Mouse (Mus musculus): ENCODE measurements at regions not wholly inside any gene's neighbourhood (a gene's known extent, or its start where the extent isn't known, plus 50 kb on each side); places are given as distances from the start of the nearest gene placed in this dataset.

GRCm38 (mm10) chr19:14873986-14874385, 276.1 kb upstream of the Tle4 start:
- 0 out of 2 replicates have a peak, but pooled peaks cover 4% of the 10 kb centered on the region for H3K4me1 ChIP-seq (ENCODE audit: control insufficient read depth, insufficient read depth, low read length)
- no peak for ATAC-seq (ENCODE audit: low FRiP score, low TSS enrichment)
- H3K9me3 ChIP-seq (ENCODE audit: control insufficient read depth, low read length), result no peaks in the 10 kb centered on the region
- no peak overlapping the region for H3K4me2 ChIP-seq (replicated peaks; ENCODE audit: low read depth, low read length)
- H3K4me3 ChIP-seq (ENCODE audit: low read length), result no peak overlapping the region
- H3K27ac ChIP-seq (ENCODE audit: low read depth, low read length), result no peak overlapping the region
- H3K9ac ChIP-seq (ENCODE audit: low read depth, low read length), result no peak overlapping the region
- no peaks in the 10 kb centered on the region for H3K27me3 ChIP-seq (ENCODE audit: control insufficient read depth, insufficient read depth, low read length)
- 92% methylated on average over 1 of the region's 1 CpGs for WGBS
- H3K36me3 ChIP-seq (ENCODE audit: control insufficient read depth, insufficient read depth, low read length), result no peaks in the 10 kb centered on the region

GRCm38 (mm10) chr19:14871178-14871867, 273.5 kb upstream of the Tle4 start:
- H3K4me3 ChIP-seq (ENCODE audit: low read length), result no peak overlapping the region
- H3K36me3 ChIP-seq (ENCODE audit: control insufficient read depth, insufficient read depth, low read length), result no peaks in the 10 kb centered on the region
- H3K27me3 ChIP-seq (ENCODE audit: control insufficient read depth, insufficient read depth, low read length), result no peaks in the 10 kb centered on the region
- no peak overlapping the region for H3K9ac ChIP-seq (ENCODE audit: low read depth, low read length)
- H3K9me3 ChIP-seq (ENCODE audit: control insufficient read depth, low read length), result no peaks in the 10 kb centered on the region
- 7% methylated on average over 7 of the region's 7 CpGs for WGBS
- H3K4me2 ChIP-seq (replicated peaks; ENCODE audit: low read depth, low read length), result no peak overlapping the region
- 0 out of 2 replicates have a peak, but pooled peaks have one; percentile 55 for ATAC-seq (ENCODE audit: low FRiP score, low TSS enrichment)
- H3K27ac ChIP-seq (ENCODE audit: low read depth, low read length), result no peak overlapping the region
- H3K4me1 ChIP-seq (ENCODE audit: control insufficient read depth, insufficient read depth, low read length), result 0 out of 2 replicates have a peak, but pooled peaks cover 4% of the 10 kb centered on the region

GRCm38 (mm10) chr19:14862654-14863468, 265.0 kb upstream of the Tle4 start:
- Histone ChIP-seq H3K4me3 (ENCODE audit: low read length) (no peak overlapping the region), H3K9me3 (ENCODE audit: control insufficient read depth, low read length) (no peaks in the 10 kb centered on the region), H3K4me2 (replicated peaks; ENCODE audit: low read depth, low read length) (no peak overlapping the region), H3K4me1 (ENCODE audit: control insufficient read depth, insufficient read depth, low read length) (no peaks in the 10 kb centered on the region), H3K27ac (ENCODE audit: low read depth, low read length) (no peak overlapping the region), H3K36me3 (ENCODE audit: control insufficient read depth, insufficient read depth, low read length) (no peaks in the 10 kb centered on the region), H3K9ac (ENCODE audit: low read depth, low read length) (no peak overlapping the region), H3K27me3 (ENCODE audit: control insufficient read depth, insufficient read depth, low read length) (0 out of 2 replicates have a peak, but pooled peaks cover 3% of the 10 kb centered on the region)
- ATAC-seq (ENCODE audit: low FRiP score, low TSS enrichment), result no peak
- WGBS, result 40% methylated on average over 13 of the region's 13 CpGs

- Histone ChIP-seq H3K27ac (ENCODE audit: low read depth, low read length) (no peak overlapping the region), H3K27me3 (ENCODE audit: control insufficient read depth, insufficient read depth, low read length) (no peaks in the 10 kb centered on the region), H3K9ac (ENCODE audit: low read depth, low read length) (no peak overlapping the region), H3K4me2 (replicated peaks; ENCODE audit: low read depth, low read length) (no peak overlapping the region), H3K9me3 (ENCODE audit: control insufficient read depth, low read length) (no peaks in the 10 kb centered on the region), H3K4me1 (ENCODE audit: control insufficient read depth, insufficient read depth, low read length) (no peaks in the 10 kb centered on the region), H3K36me3 (ENCODE audit: control insufficient read depth, insufficient read depth, low read length) (no peaks in the 10 kb centered on the region), H3K4me3 (ENCODE audit: low read length) (no peak overlapping the region)
- WGBS, result 49% methylated on average over 2 of the region's 2 CpGs
- no peak for ATAC-seq (ENCODE audit: low FRiP score, low TSS enrichment)
Measured at GRCm38 (mm10) chr19:14855036-14855435, 257.2 kb upstream of the Tle4 start.

GRCm38 (mm10) chr19:14853416-14853815, 255.6 kb upstream of the Tle4 start:
- 52% methylated on average over 4 of the region's 4 CpGs for WGBS
- H3K9ac ChIP-seq (ENCODE audit: low read depth, low read length), result no peak overlapping the region
- no peaks in the 10 kb centered on the region for H3K27me3 ChIP-seq (ENCODE audit: control insufficient read depth, insufficient read depth, low read length)
- no peaks in the 10 kb centered on the region for H3K4me1 ChIP-seq (ENCODE audit: control insufficient read depth, insufficient read depth, low read length)
- no peak for ATAC-seq (ENCODE audit: low FRiP score, low TSS enrichment)
- H3K4me3 ChIP-seq (ENCODE audit: low read length), result no peak overlapping the region
- no peaks in the 10 kb centered on the region for H3K9me3 ChIP-seq (ENCODE audit: control insufficient read depth, low read length)
- H3K4me2 ChIP-seq (replicated peaks; ENCODE audit: low read depth, low read length), result no peak overlapping the region
- no peaks in the 10 kb centered on the region for H3K36me3 ChIP-seq (ENCODE audit: control insufficient read depth, insufficient read depth, low read length)
- H3K27ac ChIP-seq (ENCODE audit: low read depth, low read length), result no peak overlapping the region

GRCm38 (mm10) chr19:14849561-14849960, 251.7 kb upstream of the Tle4 start:
- no peak for ATAC-seq (ENCODE audit: low FRiP score, low TSS enrichment)
- no peaks in the 10 kb centered on the region for H3K9me3 ChIP-seq (ENCODE audit: control insufficient read depth, low read length)

GRCm38 (mm10) chr19:14847120-14847519, 249.3 kb upstream of the Tle4 start:
- no peak for ATAC-seq (ENCODE audit: low FRiP score, low TSS enrichment)
- H3K9me3 ChIP-seq (ENCODE audit: control insufficient read depth, low read length), result no peaks in the 10 kb centered on the region
- 19% methylated on average over 4 of the region's 4 CpGs for WGBS

More at GRCm38 (mm10) chr19:14849561-14849960, 251.7 kb upstream of the Tle4 start:
- Histone ChIP-seq H3K4me1 (ENCODE audit: control insufficient read depth, insufficient read depth, low read length) (no peaks in the 10 kb centered on the region), H3K27me3 (ENCODE audit: control insufficient read depth, insufficient read depth, low read length) (no peaks in the 10 kb centered on the region), H3K4me2 (replicated peaks; ENCODE audit: low read depth, low read length) (no peak overlapping the region), H3K27ac (ENCODE audit: low read depth, low read length) (no peak overlapping the region), H3K36me3 (ENCODE audit: control insufficient read depth, insufficient read depth, low read length) (no peaks in the 10 kb centered on the region), H3K4me3 (ENCODE audit: low read length) (no peak overlapping the region), H3K9ac (ENCODE audit: low read depth, low read length) (no peak overlapping the region)
- WGBS, result 83% methylated on average over 1 of the region's 1 CpGs

GRCm38 (mm10) chr19:14835629-14836028, 237.8 kb upstream of the Tle4 start:
- Histone ChIP-seq H3K9ac (ENCODE audit: low read depth, low read length) (no peak overlapping the region), H3K27me3 (ENCODE audit: control insufficient read depth, insufficient read depth, low read length) (no peaks in the 10 kb centered on the region), H3K9me3 (ENCODE audit: control insufficient read depth, low read length) (no peaks in the 10 kb centered on the region), H3K36me3 (ENCODE audit: control insufficient read depth, insufficient read depth, low read length) (no peaks in the 10 kb centered on the region), H3K4me3 (ENCODE audit: low read length) (no peak overlapping the region), H3K27ac (ENCODE audit: low read depth, low read length) (no peak overlapping the region), H3K4me2 (replicated peaks; ENCODE audit: low read depth, low read length) (no peak overlapping the region), H3K4me1 (ENCODE audit: control insufficient read depth, insufficient read depth, low read length) (no peaks in the 10 kb centered on the region)
- WGBS, result 73% methylated on average over 8 of the region's 8 CpGs
- no peak for ATAC-seq (ENCODE audit: low FRiP score, low TSS enrichment)

More at GRCm38 (mm10) chr19:14847120-14847519, 249.3 kb upstream of the Tle4 start:
- Histone ChIP-seq H3K4me3 (ENCODE audit: low read length) (no peak overlapping the region), H3K9ac (ENCODE audit: low read depth, low read length) (no peak overlapping the region), H3K4me2 (replicated peaks; ENCODE audit: low read depth, low read length) (no peak overlapping the region), H3K36me3 (ENCODE audit: control insufficient read depth, insufficient read depth, low read length) (no peaks in the 10 kb centered on the region), H3K27me3 (ENCODE audit: control insufficient read depth, insufficient read depth, low read length) (no peaks in the 10 kb centered on the region), H3K27ac (ENCODE audit: low read depth, low read length) (no peak overlapping the region), H3K4me1 (ENCODE audit: control insufficient read depth, insufficient read depth, low read length) (no peaks in the 10 kb centered on the region)

- Histone ChIP-seq H3K9ac (ENCODE audit: low read depth, low read length) (no peak overlapping the region), H3K27me3 (ENCODE audit: control insufficient read depth, insufficient read depth, low read length) (no peaks in the 10 kb centered on the region), H3K9me3 (ENCODE audit: control insufficient read depth, low read length) (no peaks in the 10 kb centered on the region), H3K4me1 (ENCODE audit: control insufficient read depth, insufficient read depth, low read length) (no peaks in the 10 kb centered on the region), H3K27ac (ENCODE audit: low read depth, low read length) (no peak overlapping the region), H3K36me3 (ENCODE audit: control insufficient read depth, insufficient read depth, low read length) (no peaks in the 10 kb centered on the region), H3K4me3 (ENCODE audit: low read length) (no peak overlapping the region), H3K4me2 (replicated peaks; ENCODE audit: low read depth, low read length) (no peak overlapping the region)
- no peak for ATAC-seq (ENCODE audit: low FRiP score, low TSS enrichment)
- 81% methylated on average over 3 of the region's 3 CpGs for WGBS
Measured at GRCm38 (mm10) chr19:14816354-14816753, 218.5 kb upstream of the Tle4 start.
